Mouse (Mus musculus) small intestine, adult 2 months (tissue): ENCODE measurements around the gene Slfn1. TPM values are rescaled to one million over a fixed set of nuclear protein-coding genes. Genes with fewer than 3 reads are reported as not detected.

Source experiments
- H3K27ac ChIP-seq: fragments of 200-500 bp; 2 replicates; pipeline ENCODE4 v1.5.1; 2012; ENCODE audit warnings: low read depth, low read length, control low read depth, inconsistent platforms; ENCODE audit not compliant: insufficient read depth
- H3K27me3 ChIP-seq: fragments of 200-500 bp; 2 replicates; pipeline ENCODE4 v1.6.1; 2012; ENCODE audit warnings: mild to moderate bottlenecking, moderate library complexity, low read length, inconsistent platforms; ENCODE audit not compliant: control insufficient read depth, insufficient read depth
- H3K36me3 ChIP-seq: fragments of 200-500 bp; 2 replicates; pipeline ENCODE4 v1.6.1; 2012; ENCODE audit warnings: mild to moderate bottlenecking, low read length, control low read depth, inconsistent platforms; ENCODE audit not compliant: control insufficient read depth, insufficient read depth
- H3K4me1 ChIP-seq: fragments of 200-500 bp; 2 replicates; pipeline ENCODE4 v1.6.1; 2012; ENCODE audit warnings: low read length, inconsistent platforms, mixed read lengths; ENCODE audit not compliant: control insufficient read depth, insufficient read depth, insufficient read length
- H3K4me3 ChIP-seq: fragments of 200-500 bp; 2 replicates; pipeline ENCODE4 v1.5.1; 2012; ENCODE audit warnings: low read depth, mild to moderate bottlenecking, control low read depth, inconsistent platforms, low read length, moderate library complexity
- CTCF ChIP-seq: fragments of 200-500 bp; IDR thresholded peaks from 2 replicates; pipeline ENCODE4 v1.5.1; 2012; ENCODE audit warnings: low read depth, mild to moderate bottlenecking, control low read depth, inconsistent platforms, low read length, moderate library complexity, mixed read lengths; ENCODE audit not compliant: insufficient replicate concordance, insufficient read length; ENCODE audit errors: extremely low read depth
- POLR2A ChIP-seq: fragments of 200-500 bp; IDR thresholded peaks from 2 replicates; pipeline ENCODE4 v1.6.1; 2012; ENCODE audit warnings: low read depth, mild to moderate bottlenecking, control low read depth, inconsistent platforms, low read length, moderate library complexity
- WGBS: fragments of 180-500 bp; shearing (Covaris S2); methylation state at CpG from one replicate; pipeline ENCODE4 v1.1.7; 2018; 5-methylcytosine and 5-hydroxymethylcytosine counted together
- polyA plus RNA-seq: library from polyadenylated mRNA; depleted of rRNA; stranded (reverse); fragments of >200 nt; gene quantifications from 2 replicates; pipeline ENCODE4 v1.2.3, GENCODE M21; 2012

The Slfn1 gene
- polyA plus RNA-seq, 1 experiment: 0.81 TPM

DNA sequence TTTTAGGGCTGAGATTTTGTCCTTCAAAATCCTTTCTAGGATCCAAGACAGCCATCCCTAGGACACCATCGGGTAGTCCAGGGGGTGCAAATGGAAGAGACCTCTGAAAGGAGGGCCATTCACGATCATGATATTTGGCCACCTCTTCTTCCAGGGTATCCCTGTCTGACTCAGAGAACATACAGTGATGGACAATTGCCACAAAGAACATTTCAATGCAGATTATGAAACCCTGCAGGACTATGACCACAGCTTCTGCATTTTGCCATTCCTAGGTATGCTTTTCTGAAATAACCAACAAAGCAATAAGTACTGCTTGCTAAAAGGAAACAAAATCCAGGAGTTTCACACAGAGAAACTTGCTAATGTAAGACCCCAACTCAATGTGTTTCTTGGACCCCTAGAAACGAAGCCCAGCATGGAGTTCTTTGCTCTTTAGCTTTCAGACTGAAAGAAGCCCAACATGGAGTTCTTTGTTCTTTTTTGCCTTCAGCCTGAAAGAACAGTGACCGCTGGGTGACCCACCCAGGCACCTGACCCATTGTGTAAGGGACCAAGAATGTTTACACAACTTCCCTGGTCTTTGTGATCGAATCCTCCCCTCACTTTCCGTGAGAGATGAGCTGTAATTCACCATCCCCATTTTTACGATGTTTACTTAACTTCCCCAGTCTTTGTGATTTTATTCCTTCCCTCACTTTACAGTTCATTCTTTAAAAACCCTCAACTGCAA is 33.7 kb upstream of the Slfn1 start:
- peaks cover 6% of the 10 kb centered on the region for H3K4me1 ChIP-seq
- WGBS: 60% methylated on average over 7 of the region's 7 CpGs
- no peaks in the 10 kb centered on the region for H3K27me3 ChIP-seq
- H3K27ac ChIP-seq: no peak overlapping the region
- no peak overlapping the region for H3K4me3 ChIP-seq
- no peaks in the 10 kb centered on the region for H3K36me3 ChIP-seq
- TF ChIP-seq POLR2A: no peak
- no peak for TF ChIP-seq CTCF

- H3K36me3 ChIP-seq: no peaks in the 10 kb centered on the region
- H3K27ac ChIP-seq: no peak overlapping the region
- no peaks in the 10 kb centered on the region for H3K27me3 ChIP-seq
- WGBS: 100% methylated on average over 2 of the region's 2 CpGs
- H3K4me3 ChIP-seq: no peak overlapping the region
- no peaks in the 10 kb centered on the region for H3K4me1 ChIP-seq
- TF ChIP-seq POLR2A (no peak), CTCF (no peak)
Observed at GRCm38 (mm10) chr11:83084161-83084560, 32.5 kb upstream of the Slfn1 start.

- no peak for TF ChIP-seq POLR2A
- no peak for TF ChIP-seq CTCF
- no peak overlapping the region for H3K27ac ChIP-seq
- no peaks in the 10 kb centered on the region for H3K27me3 ChIP-seq
- WGBS: 90% methylated on average over 10 of the region's 10 CpGs
- H3K36me3 ChIP-seq: no peaks in the 10 kb centered on the region
- no peak overlapping the region for H3K4me3 ChIP-seq
- H3K4me1 ChIP-seq: no peaks in the 10 kb centered on the region
Observed at GRCm38 (mm10) chr11:83084761-83085160, 31.9 kb upstream of the Slfn1 start.

DNA sequence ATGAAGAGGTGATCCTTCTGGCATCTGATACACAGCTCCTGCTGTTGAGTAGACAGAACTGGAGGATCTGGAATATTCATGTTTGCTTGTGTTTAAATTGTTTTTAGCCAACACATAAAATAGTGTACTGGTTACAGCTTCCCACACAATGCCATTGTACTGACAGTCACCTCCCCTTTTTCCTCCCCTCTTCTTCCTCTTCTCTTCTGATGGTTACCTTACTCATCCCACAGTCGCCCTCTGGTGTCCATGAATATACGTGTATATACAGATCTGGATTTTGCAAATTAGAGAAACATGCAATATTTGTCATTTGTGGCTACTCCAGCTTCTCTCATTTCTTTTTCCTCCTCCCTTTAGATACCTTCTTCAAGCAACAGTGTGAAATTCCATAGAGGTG is 1.5 kb upstream of the Slfn1 start:
- 10% methylated on average over 2 of the region's 2 CpGs for WGBS
- no peaks in the 10 kb centered on the region for H3K36me3 ChIP-seq
- TF ChIP-seq POLR2A: no peak
- TF ChIP-seq CTCF: no peak

DNA sequence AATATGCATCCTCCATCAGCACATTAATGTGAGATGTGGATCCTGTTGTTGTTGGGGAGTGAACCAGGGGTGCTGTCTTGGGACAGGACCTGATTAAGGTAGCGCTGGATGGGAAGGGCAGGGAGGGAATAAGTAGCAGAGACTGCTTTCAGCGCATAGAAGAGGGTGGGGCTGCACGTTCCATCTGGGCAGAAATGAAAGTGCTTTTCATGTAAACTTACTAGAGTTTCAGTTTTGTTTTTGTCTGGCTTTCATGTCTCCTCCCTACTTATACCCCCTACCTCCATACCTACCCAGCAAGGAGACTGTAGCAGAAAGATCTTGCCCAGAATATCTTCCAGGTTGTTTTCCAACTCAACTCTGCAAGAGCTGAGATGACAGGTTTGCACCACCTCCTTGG is 1.4 kb downstream of the Slfn1 start:
- Histone ChIP-seq H3K36me3 (no peaks in the 10 kb centered on the region), H3K4me3 (no peak overlapping the region), H3K27me3 (no peaks in the 10 kb centered on the region), H3K4me1 (peaks cover 2% of the 10 kb centered on the region; the same call in 1 of the 2 replicates), H3K27ac (no peak overlapping the region)
- WGBS: 17% methylated on average over 3 of the region's 3 CpGs
- TF ChIP-seq POLR2A (no peak), CTCF (no peak)

More for the DNA sequence above, 1.5 kb upstream of the Slfn1 start:
- Histone ChIP-seq H3K4me3 (no peak overlapping the region), H3K27ac (no peak overlapping the region), H3K4me1 (peaks cover 2% of the 10 kb centered on the region; the same call in 1 of the 2 replicates), H3K27me3 (no peaks in the 10 kb centered on the region)

GRCm38 (mm10) chr11:83121131-83121685 is 4.6 kb downstream of the Slfn1 start:
- Histone ChIP-seq H3K27me3 (no peaks in the 10 kb centered on the region), H3K27ac (no peak overlapping the region), H3K4me3 (no peak overlapping the region), H3K4me1 (peaks cover 2% of the 10 kb centered on the region; the same call in 1 of the 2 replicates), H3K36me3 (no peaks in the 10 kb centered on the region)
- 96% methylated on average over 3 of the region's 3 CpGs for WGBS
- TF ChIP-seq CTCF: no peak
- TF ChIP-seq POLR2A: no peak

DNA sequence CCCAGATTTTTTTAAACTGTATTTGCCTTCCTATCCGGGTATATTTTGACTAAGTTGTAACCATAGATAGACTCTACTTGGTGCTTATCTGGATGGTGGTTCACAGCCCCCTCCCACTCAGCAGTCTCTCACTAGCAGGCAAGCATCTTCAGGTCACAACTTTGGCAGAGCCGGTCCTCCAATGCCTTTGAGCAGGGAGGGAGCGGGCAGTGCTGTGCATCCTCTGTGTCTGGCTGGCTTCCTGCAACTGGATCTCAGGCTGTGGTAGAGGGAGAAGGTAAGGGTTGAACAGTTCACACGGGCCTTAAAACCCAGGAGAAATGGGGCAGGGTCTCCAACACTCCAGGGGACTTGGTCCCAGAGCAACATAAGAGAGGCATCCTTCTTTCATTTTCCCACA is 6.5 kb downstream of the Slfn1 start:
- Histone ChIP-seq H3K36me3 (no peaks in the 10 kb centered on the region), H3K27me3 (no peaks in the 10 kb centered on the region), H3K4me1 (no peaks in the 10 kb centered on the region), H3K4me3 (no peak overlapping the region), H3K27ac (no peak overlapping the region)
- 71% methylated on average over 4 of the region's 4 CpGs for WGBS
- TF ChIP-seq POLR2A (no peak), CTCF (no peak)
